Mouse (Mus musculus): ENCODE results near the gene Pkp4. TPM values are rescaled to one million over a fixed set of nuclear protein-coding genes. Genes with fewer than 3 reads are reported as not detected.
A peak's percentile ranks its signal among the peaks of the same experiment; 100 is the strongest.

Gene Pkp4
- total RNA-seq, 2 experiments from 2014 or later, result 207 to 238 TPM

DNA sequence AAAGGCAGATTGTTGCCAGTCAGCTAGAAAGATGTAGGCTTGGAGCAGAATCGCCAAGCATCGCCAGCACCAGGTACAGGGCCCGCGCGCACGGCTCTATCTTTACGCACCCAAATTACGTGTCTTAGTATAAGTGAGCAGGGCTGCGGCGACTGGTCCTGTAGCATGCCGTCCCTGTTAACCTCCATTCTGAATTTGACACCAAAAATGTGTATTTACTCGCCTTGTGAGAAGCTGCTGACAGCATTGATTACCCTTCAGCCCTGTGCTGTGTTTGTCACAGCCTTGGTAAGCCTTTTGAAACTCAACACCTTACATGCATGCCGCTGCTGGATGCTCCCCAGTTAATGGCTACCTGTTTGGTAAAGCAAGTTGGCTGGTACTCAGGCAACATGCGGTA, 105.8 kb downstream of the Pkp4 start:
- no peak for DNase-seq (ENCODE audit: low spot score in 2 of 2)

DNA sequence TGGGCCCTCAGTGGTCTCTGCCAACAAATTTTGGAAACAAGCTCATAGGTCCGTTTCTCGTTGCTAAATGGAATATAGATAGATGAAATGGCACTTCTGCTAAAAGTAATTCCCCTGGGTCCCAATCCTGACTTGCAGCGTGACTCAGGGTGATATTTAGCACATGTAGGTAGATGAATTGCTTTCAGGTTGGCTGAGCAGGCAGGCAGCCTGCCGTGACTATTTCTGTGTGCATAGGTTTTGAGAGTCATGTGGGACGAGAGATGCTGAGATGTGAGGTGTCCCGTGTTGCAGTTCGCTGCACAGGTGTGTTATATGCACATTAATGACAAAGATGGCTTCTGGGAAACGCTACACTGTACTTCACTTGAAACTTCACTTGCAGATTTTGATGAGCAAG, 111.2 kb downstream of the Pkp4 start:
- DNase-seq (ENCODE audit: low spot score in 2 of 2), result no peak

DNA sequence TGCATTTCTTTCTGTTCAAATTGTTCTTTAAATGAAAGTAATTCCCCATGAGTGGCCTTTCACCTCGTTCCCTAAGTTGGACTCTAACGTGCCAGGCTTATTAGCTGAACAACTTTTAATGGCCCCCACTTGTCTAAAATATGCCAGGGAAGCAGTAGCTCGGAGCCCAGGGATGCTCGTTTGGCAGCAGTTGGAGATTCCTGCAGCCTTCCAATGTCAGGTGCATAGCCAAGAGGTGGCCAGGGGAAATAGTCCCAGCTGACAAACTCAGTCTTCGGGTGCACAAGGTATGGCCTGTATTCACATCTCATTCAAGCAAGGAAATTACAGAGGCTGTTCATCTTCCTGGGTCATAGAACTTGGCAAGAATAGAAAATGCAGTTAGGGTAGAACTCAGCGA, 112.1 kb downstream of the Pkp4 start:
- DNase-seq (ENCODE audit: low spot score in 2 of 2), result no peak

DNA sequence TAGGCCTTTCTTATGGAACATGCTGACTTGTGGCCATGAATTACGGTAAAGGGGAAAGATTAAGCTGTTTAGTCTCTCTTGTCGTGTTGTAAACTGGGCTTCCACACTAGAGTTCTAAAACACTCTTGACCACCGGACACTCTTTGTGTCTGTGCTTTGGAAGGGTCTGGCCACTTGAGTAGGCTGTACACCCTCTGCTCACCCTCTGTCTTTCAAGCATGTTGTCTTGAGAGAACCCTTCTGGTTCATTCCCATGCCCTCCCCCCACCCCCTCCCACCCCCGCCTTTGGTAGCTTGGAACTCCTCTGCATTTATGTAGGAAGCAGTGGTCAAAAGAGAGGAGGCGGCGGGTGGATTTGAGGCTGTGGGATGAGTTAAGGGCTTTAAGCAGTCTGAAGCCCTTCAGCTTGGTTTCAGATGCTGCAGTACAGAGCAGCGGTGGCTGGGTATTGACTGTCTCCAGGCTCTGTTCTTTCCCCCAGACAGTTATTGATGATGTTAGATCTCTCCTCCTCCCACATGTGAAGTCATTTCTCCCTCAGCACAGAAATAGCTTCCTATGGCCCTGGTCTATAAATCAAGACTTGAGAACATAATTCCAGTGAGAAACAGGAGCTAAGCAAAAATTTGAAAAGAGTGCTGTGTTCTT, 120.4 kb downstream of the Pkp4 start:
- no peak for DNase-seq (ENCODE audit: low spot score in 2 of 2)

DNA sequence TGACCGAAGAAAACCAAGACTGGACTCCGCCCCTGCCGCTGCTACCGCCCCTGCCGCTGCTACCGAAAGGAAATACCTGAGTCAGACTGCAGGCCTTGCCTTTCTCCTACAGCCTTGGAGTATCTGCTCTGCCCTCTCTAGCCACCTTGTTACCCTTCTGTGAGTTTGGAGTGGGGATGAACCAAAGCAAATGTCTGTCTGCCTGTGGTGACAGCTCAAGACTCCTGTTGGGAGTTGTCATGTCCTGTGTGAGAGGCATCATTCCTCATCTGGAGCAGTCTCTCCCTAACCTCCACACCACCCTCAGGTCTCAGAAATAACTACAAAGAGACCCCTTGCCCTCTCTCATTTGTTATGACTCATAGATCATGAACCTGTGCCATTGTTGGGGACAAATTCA, 122.3 kb downstream of the Pkp4 start:
- no peak for DNase-seq (ENCODE audit: low spot score in 2 of 2)

DNA sequence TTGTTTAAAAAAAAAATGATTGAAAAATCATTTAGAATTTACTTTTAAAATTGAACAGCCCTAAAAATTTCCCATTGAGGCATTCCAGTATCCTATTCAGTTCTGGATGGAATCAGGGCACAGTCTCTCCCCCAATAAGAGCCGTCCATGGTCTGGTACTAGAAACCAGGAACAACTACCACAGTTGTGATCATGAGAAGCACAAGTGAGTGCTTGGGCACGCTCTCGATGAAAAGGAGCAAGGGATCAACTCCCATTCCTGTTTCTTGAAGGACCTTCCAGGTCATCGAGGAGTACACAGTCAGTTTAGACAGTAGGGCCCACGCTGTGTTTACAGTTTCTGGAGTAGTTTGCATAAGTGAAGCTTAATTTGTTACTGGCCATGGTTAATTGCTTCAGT, 123.6 kb downstream of the Pkp4 start:
- DNase-seq (ENCODE audit: low spot score in 2 of 2), result no peak

DNA sequence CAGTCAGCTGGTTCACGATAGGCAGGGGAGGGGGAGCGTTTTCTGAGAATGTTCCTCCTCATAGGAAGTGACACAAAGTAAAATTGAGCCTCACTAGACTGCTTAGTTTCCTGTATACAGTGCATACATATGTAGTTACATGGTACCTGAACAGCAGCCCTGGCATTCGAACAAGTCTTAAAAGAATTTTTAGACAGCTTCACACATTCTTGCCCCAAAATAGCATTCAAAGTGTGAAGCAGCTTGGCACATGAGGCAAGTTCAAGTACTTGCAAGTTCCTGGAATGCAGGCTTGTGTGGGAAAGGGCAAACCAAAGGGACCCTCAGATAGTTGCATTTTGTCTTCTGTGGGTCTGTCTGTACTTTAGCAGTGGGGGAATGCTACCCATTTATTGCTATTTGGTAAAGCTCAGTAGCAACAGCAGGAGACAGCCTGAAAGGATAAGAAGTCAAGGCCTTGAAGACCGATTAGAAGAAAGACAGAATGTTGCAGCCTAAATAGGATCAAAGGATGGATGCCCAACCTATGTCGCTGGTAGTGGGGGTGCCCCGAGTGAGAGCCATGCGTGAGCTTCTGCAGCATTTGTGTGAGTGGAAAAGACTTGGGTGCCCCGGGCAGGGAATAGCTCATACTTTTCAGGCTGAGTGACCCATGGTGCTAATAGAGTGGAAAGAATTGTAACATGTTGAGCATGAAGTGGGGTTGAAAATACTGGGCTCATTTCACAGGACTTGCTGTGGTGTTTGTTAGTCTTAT, 124.3 kb downstream of the Pkp4 start:
- no peak for DNase-seq (ENCODE audit: low spot score in 2 of 2)

DNA sequence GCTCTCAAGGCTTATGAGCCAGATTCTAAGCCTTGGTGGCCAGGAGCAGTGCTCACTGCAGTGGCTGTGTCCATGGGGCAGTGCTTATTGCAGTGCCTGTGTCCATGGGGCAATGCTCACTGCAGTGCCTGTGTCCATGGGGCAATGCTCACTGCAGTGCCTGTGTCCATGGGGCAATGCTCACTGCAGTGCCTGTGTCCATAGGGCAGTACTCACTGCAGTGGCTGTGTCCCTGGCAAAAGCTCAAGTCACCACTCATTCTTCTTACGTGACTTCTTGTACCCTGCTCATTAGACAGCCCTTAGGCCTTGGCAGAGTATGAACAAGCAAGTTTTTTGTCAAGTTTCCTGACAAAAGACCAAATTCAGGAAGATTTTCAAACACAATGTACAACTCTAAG, 124.9 kb downstream of the Pkp4 start:
- no peak for DNase-seq (ENCODE audit: low spot score in 2 of 2)

DNA sequence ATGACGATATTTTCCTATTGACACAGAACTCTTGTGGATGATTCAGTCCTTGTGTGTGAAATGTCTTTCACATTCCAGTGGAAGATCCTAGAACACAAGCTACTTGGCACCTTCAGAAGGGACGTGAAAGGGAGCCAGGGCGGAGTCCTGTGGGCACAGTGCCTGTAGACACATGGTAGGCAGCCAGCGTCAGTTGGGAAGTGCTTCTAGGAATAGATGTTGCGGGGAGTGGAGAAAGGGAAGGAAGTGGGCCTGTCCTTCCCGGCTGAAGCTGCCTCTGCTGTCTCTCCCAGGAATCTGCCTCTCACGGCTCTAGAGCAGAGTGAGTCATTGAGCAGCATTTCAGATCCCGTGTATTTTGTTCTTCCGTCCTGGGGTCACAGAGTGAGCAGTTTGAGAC, 125.6 kb downstream of the Pkp4 start:
- peak; percentile 44 to 54 for DNase-seq (ENCODE audit: low spot score in 2 of 2)

DNA sequence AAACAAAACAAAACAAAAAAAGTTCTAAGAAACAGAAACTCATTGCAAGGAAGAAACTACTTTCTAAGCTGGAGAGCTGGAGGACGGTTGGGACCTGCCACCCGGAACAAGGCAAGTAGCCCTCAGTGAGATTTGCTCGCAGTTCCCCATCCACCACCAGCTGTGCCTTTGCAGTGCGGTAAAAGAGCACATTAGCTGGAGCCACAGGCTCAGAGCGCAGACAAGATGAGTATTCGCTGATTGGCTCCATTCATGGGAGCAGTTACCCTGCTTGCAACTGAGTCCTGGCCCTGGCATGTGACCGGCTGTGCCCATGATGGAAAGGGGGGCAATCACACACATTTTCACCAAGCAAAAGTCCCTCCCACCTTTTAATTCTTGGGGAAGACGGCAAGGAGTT, 127.0 kb downstream of the Pkp4 start:
- DNase-seq (ENCODE audit: low spot score in 2 of 2), result no peak

DNA sequence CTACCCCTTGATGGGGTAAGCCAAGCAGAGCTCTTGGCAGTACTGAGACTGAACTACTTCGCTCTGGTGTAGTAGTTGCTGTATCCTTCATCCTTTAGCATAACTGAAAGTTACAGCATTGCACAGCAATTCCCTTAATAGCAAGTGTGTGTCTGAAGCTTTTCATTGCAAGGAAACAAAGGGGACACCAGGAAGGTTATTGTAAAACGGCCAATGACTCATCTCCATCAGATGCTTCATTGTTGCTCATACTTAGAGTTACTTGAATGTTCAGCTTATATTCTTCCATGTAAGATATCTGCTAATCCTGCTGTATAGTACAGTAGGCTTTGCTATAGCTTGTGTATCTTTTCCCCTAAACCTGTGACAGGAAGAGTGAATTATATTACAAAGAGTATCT, 128.8 kb downstream of the Pkp4 start:
- DNase-seq (ENCODE audit: low spot score in 2 of 2), result no peak

DNA sequence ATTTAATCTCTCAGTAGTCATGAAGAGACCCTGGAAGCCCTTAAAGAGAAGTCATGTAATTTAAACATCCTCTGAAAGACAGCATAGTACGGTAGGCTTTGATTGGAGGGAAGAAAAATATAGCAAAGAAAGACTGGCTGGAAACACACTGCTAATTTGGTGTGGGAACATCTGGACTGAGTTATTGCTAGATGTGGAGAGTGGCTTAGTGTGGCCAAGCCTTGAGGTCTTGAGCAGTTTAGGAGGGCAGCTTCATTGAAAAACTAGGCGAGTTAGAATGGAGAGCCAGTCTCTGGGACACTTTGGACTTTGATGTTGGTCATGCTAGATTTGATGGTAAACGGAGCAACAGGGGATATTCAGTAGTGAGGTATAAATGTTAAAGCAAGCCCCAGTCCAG, 129.7 kb downstream of the Pkp4 start:
- DNase-seq (ENCODE audit: low spot score in 2 of 2), result no peak

DNA sequence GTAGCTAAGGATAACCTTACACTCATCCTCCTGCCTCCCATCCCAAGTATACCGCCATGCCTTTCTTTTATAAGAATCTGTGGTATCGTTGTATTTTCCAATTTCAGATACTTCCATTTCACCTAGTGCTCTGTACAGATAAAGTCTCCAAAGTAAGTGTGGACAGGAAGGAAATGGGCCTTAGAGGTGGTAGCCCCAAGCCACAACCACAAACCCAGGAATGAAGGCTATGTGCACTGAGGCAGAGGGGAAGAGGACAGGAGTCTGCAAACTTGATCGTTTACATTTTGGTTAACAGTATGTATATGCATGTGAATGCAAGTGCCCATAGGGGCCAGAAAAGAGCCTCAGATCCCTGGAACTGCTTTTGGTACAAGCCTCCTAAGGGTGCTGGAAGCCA, 139.2 kb downstream of the Pkp4 start:
- no peak for DNase-seq (ENCODE audit: low spot score in 2 of 2)

DNA sequence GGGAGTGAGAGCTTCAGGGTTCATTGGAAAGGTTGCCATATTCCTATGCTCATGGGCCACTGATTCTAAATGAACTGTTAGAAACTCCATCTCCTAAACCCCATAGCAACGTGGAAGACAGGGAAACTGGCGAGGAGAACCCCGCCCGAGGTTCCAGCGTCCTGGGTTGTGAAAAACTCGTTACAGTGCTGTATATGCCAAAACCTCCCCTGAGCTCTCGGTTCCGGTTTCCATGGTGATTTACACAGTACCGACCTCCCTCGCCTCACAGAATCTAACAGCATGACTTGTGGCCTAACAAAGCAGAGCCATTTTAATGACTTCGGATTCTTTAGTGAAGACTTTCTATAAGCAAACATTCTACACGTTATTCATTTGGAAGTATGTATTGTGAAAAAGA, 141.0 kb downstream of the Pkp4 start:
- DNase-seq (ENCODE audit: low spot score in 2 of 2), result no peak

DNA sequence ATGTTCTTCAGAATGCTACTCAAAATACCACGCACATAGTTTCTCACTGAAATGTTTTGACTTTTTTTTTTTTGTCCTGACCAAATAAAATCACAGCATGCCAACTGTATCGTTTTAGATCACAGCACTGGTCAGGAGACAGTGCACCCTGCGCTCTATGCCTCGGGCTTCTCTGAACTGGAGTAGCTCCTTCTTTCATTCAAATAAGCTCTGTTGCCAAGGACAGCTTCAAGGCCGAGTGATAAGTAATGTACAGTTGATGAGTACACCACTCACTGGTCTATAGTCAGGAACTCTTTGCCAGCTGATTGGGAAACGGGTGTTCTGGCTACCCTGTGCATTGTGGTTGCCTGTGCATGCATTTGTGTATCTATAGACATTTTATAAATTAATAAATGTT, 141.8 kb downstream of the Pkp4 start:
- no peak for DNase-seq (ENCODE audit: low spot score in 2 of 2)

DNA sequence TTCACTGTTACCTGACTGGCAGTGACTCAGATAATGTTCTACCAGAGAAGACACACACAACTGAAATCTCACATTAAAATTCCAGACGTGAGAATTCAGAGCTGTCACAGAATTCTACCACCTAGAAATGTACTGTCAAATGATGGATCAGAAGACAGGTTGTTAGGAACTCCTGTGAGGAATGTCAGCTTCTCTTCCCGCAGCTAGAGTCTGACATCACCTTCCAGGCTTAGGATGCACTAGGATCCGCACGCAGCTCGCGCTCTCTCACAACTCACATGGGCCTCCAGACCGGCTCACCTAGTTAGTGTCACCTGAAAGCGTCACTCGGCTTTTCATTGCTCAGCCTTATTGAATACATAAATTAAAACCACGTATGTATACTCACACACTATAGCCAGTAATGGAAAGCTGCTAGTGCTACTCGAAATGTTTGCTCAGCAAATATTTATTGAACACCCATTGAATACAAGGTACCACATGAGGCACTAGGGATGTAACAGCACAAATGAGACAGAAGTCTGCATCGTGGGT, 142.9 kb downstream of the Pkp4 start:
- DNase-seq (ENCODE audit: low spot score in 2 of 2), result no peak

DNA sequence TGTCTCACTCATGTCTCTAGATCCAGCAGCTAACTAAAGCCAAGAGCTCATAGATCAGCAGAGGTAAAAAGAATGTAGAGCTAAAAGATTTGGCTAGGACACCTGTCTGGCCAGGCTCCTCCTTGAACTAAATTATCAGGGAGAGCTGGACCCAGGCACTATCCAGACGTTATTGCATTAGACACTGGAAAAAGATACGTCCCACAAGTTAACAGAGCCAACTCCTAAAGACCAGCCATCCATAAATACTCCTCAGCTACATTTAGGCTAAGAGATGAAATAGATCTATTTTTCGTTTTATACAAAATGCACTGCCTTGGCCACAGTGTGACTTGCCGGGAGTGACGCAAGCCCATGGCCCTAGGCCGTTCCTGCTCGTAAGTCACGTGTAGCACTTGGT, 146.7 kb downstream of the Pkp4 start:
- DNase-seq (ENCODE audit: low spot score in 2 of 2), result no peak

DNA sequence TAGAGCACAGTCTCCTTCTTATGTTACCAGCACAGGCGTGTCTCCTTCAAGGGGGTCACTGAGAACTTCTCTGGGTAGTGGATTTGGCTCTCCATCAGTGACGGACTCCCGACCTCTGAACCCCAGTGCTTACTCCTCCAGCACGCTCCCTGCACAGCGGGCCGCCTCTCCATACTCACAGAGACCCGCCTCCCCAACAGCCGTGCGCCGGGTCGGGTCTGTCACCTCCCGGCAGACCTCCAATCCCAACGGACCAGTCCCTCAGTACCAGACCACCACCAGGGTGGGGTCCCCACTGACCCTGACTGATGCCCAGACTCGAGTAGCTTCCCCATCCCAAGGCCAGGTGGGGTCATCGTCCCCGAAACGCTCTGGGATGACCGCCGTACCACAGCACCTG, 147.4 kb downstream of the Pkp4 start:
- DNase-seq (ENCODE audit: low spot score in 2 of 2), result no peak

DNA sequence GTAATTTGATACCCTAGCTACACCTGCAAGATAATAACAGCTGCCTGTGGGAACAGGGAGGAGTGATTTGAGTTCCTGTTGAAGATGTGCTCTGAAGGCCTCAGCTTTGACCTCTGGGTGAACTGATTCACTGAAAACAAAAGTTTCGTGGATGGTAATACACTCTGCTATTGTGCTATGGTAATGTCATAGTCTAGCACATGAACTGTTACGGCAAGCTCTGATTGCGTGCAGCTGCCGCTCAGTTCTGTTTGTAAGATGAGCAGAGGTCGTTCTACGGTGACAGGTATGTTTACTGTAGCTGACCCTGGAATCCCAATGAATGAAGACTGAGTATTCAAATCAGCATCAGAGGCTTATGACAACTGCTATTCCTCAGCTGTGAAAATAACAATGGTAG, 152.6 kb downstream of the Pkp4 start:
- no peak for DNase-seq (ENCODE audit: low spot score in 2 of 2)

DNA sequence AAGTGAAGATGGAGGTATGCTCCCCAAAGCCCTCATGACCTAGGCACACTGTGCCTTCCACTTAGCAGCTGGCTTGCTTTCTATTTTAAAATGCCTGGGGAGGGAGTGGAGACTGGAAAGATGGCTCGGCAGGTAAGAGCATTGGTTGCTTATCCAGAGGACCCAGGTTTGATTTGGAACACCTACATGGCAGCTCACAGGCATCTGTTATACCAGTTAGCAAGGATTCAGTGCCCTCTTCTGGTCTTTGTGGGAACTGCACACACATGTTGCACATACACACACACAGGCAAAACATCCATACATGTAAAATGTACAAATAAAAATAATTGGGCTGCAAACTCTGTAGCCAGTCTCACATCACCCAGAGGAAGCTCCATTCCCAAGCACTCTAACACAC, 158.0 kb downstream of the Pkp4 start:
- DNase-seq (ENCODE audit: low spot score in 2 of 2), result no peak

DNA sequence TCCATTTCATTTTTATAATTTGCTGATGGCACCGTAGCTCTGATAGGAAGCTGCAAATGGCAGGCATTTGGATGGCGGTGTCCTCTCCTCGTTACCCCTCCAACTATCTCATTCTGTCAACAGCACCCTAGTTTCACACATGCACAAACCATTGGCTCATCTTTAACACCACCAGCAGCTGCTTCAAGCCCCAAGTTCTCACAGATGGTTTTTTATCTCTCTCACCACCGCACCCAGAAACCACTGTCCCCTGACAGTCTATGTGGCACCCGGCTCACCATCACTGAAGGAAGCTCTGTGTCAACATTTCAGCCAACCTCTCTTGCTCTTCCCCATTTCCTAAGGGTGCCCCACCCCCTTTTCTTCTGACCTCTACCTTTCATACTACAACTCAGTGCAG, 167.3 kb downstream of the Pkp4 start:
- DNase-seq (ENCODE audit: low spot score in 2 of 2), result no peak

DNA sequence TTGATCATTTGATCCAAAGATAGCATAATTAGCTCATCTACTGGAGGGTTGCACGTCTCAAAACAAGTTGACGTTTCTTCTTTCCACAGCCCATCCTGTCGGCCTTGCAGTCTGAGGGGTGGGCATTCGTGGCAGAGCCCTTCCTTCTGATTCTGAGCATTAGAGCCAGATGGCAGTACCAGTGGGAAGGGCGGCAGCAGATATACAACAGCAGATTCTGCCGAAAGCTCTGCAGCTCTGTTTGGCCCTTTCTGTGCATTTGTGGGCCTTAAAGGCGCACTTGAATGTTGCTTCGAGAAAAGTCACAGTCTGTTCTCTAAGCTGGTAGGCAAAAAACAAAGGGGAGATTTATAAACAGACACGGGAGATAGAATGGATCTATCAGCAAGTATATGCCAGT, 170.4 kb downstream of the Pkp4 start:
- no peak for DNase-seq (ENCODE audit: low spot score in 2 of 2)

DNA sequence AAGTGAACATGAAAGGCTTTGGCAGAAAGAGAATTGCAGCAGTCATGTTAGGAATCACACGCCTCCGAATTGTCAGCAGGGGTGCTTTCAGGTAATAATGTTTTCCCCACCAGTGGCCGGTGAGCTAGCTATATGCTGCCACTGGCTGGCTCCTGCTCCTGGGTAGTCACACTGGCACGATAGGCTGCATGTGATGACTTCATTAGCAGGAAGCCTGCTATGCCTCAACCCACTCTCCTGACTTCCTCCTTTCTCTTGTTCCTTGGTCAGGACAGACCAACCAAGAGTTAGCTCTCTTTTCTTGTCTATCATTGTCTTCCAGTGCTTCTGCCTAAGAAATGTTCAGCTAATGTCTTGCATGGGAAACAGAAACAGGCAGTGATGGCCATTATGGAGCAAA, 171.9 kb downstream of the Pkp4 start:
- DNase-seq (ENCODE audit: low spot score in 2 of 2), result no peak
